Mouse (Mus musculus): ENCODE data around the gene Mllt1. TPM values are rescaled to one million over a fixed set of nuclear protein-coding genes. Genes with fewer than 3 reads are reported as not detected.

The Mllt1 gene
- total and polyA plus RNA-seq, 3 experiments: 25.0 to 63.0 TPM; not detected in 1

- no peak within 1 kb of the TSS for H3K9ac ChIP-seq (ENCODE audit: control insufficient read depth, low read depth, low read length, poor library complexity, severe bottlenecking)
- H3K4me1 ChIP-seq (ENCODE audit: control insufficient read depth in 1 of 2, insufficient read depth in 2 of 2, low read length in 2 of 2): peaks cover 2 to 6% of the 10 kb centered on the region in 2 experiments; a peak in 3 of 4 replicates
- H3K79me2 ChIP-seq (ENCODE audit: control insufficient read depth, insufficient read depth, low read length, poor library complexity): no peaks in the 10 kb centered on the region
- H3K27ac ChIP-seq (ENCODE audit: control insufficient read depth, low read depth, low read length): no peak within 1 kb of the TSS
- no peaks in the 10 kb centered on the region for H3K9me3 ChIP-seq (replicated peaks; ENCODE audit: insufficient read depth, low read length)
- DNase-seq (ENCODE audit: low read depth, low spot score): no peak
- peaks cover 0 to 2% of the 10 kb centered on the region in 2 experiments; a peak in 2 of 4 replicates for H3K36me3 ChIP-seq (ENCODE audit: control insufficient read depth in 1 of 2, insufficient read depth in 2 of 2, low read length in 2 of 2)
- H3K27me3 ChIP-seq (ENCODE audit: control insufficient read depth in 1 of 2, insufficient read depth in 2 of 2, low read length in 2 of 2): no peaks in the 10 kb centered on the region
- TF ChIP-seq RCOR1 (IDR thresholded peaks at IDR 0.05; ENCODE audit: low read depth, low read length): no peak
- no peak for TF ChIP-seq ZC3H11A (IDR thresholded peaks at IDR 0.05; ENCODE audit: low read depth, low read length)
- no peak for TF ChIP-seq USF2 (IDR thresholded peaks at IDR 0.05; ENCODE audit: borderline replicate concordance in 1 of 2, insufficient read depth in 1 of 2, low read depth in 1 of 2, low read length in 2 of 2)
- no peak within 1 kb of the TSS for H3K4me3 ChIP-seq (ENCODE audit: control insufficient read depth in 1 of 2, insufficient read depth in 1 of 2, low read depth in 2 of 2, low read length in 2 of 2)
Measured at GRCm38 (mm10) chr17:56874237-56874636, 61.0 kb downstream of the Mllt1 start, which contains the start of gene Acsbg2. TSS of gene Acsbg2 (minus strand) at chr17:56874447.

GRCm38 (mm10) chr17:56872512-56872911 lies 62.7 kb downstream of the Mllt1 start:
- no peak overlapping the region for H3K27ac ChIP-seq (ENCODE audit: control insufficient read depth, low read depth, low read length)
- H3K27me3 ChIP-seq (ENCODE audit: control insufficient read depth in 1 of 2, insufficient read depth in 2 of 2, low read length in 2 of 2): no peaks in the 10 kb centered on the region
- no peak overlapping the region for H3K9ac ChIP-seq (ENCODE audit: control insufficient read depth, low read depth, low read length, poor library complexity, severe bottlenecking)
- H3K9me3 ChIP-seq (replicated peaks; ENCODE audit: insufficient read depth, low read length): no peaks in the 10 kb centered on the region
- H3K4me3 ChIP-seq (ENCODE audit: control insufficient read depth in 1 of 2, insufficient read depth in 1 of 2, low read depth in 2 of 2, low read length in 2 of 2): no peak overlapping the region
- TF ChIP-seq MAX (IDR thresholded peaks at IDR 0.05; ENCODE audit: low read length): peak; percentile 16; the same call in 1 of the 2 replicates
- peak; percentile 39; the same call in 1 of the 2 replicates for TF ChIP-seq USF1 (IDR thresholded peaks at IDR 0.05; ENCODE audit: low read depth, low read length)
- no peak for TF ChIP-seq MXI1 (IDR thresholded peaks at IDR 0.05; ENCODE audit: low read depth, low read length)
- TF ChIP-seq USF2 (IDR thresholded peaks at IDR 0.05; ENCODE audit: borderline replicate concordance in 1 of 2, insufficient read depth in 1 of 2, low read depth in 1 of 2, low read length in 2 of 2): no peak
- H3K36me3 ChIP-seq (ENCODE audit: control insufficient read depth in 1 of 2, insufficient read depth in 2 of 2, low read length in 2 of 2): peaks cover 0 to 2% of the 10 kb centered on the region in 2 experiments; a peak in 2 of 4 replicates
- peaks cover 2 to 6% of the 10 kb centered on the region in 2 experiments; a peak in 3 of 4 replicates for H3K4me1 ChIP-seq (ENCODE audit: control insufficient read depth in 1 of 2, insufficient read depth in 2 of 2, low read length in 2 of 2)
- DNase-seq (ENCODE audit: low read depth, low spot score): no peak
- no peaks in the 10 kb centered on the region for H3K79me2 ChIP-seq (ENCODE audit: control insufficient read depth, insufficient read depth, low read length, poor library complexity)

GRCm38 (mm10) chr17:56871767-56872166 lies 63.4 kb downstream of the Mllt1 start:
- Histone ChIP-seq H3K27me3 (ENCODE audit: control insufficient read depth in 1 of 2, insufficient read depth in 2 of 2, low read length in 2 of 2) (no peaks in the 10 kb centered on the region), H3K79me2 (ENCODE audit: control insufficient read depth, insufficient read depth, low read length, poor library complexity) (no peaks in the 10 kb centered on the region), H3K9ac (ENCODE audit: control insufficient read depth, low read depth, low read length, poor library complexity, severe bottlenecking) (no peak overlapping the region), H3K36me3 (ENCODE audit: control insufficient read depth in 1 of 2, insufficient read depth in 2 of 2, low read length in 2 of 2) (peaks cover 0 to 2% of the 10 kb centered on the region in 2 experiments; a peak in 2 of 4 replicates), H3K27ac (ENCODE audit: control insufficient read depth, low read depth, low read length) (no peak overlapping the region), H3K4me1 (ENCODE audit: control insufficient read depth in 1 of 2, insufficient read depth in 2 of 2, low read length in 2 of 2) (peaks cover 2 to 6% of the 10 kb centered on the region in 2 experiments; a peak in 3 of 4 replicates), H3K9me3 (replicated peaks; ENCODE audit: insufficient read depth, low read length) (no peaks in the 10 kb centered on the region), H3K4me3 (ENCODE audit: control insufficient read depth in 1 of 2, insufficient read depth in 1 of 2, low read depth in 2 of 2, low read length in 2 of 2) (no peak overlapping the region)
- DNase-seq (ENCODE audit: low read depth, low spot score): no peak
- no peak for TF ChIP-seq POLR2A (IDR thresholded peaks at IDR 0.05; ENCODE audit: control insufficient read depth in 1 of 2, insufficient read depth in 1 of 2, low read depth in 1 of 2, low read length in 2 of 2, poor library complexity in 1 of 2)
